Mouse (Mus musculus) MEL (cell line): ENCODE results near the gene Uchl5. TPM values are rescaled to one million over a fixed set of nuclear protein-coding genes. Genes with fewer than 3 reads are reported as not detected.

ENCODE experiments used
- DNase-seq: peaks from one replicate; pipeline ENCODE4 v3.0.0; 2011; ENCODE audit warnings: low read depth, low spot score
- H3K27ac ChIP-seq: 2 replicates; pipeline ENCODE4 v1.5.1; 2012; ENCODE audit warnings: low read depth, mild to moderate bottlenecking, control low read depth, low read length, moderate library complexity; ENCODE audit not compliant: control insufficient read depth
- H3K27me3 ChIP-seq, 2 experiments: fragments of 150-350 bp in 1 of 2; sonication (generic) in 1 of 2; 2 replicates each; pipeline ENCODE4 v1.6.1; 2012; ENCODE audit warnings: low read length in 2 of 2, mild to moderate bottlenecking in 2 of 2, improper control_type of control experiment in 1 of 2, moderate library complexity in 1 of 2; ENCODE audit not compliant: insufficient read depth in 2 of 2, control insufficient read depth in 1 of 2
- H3K36me3 ChIP-seq, 2 experiments: 2 replicates each; pipeline ENCODE4 v1.6.1; 2012 to 2014; ENCODE audit warnings: low read length in 2 of 2, improper control_type of control experiment in 1 of 2, inconsistent platforms in 1 of 2, mild to moderate bottlenecking in 1 of 2; ENCODE audit not compliant: insufficient read depth in 2 of 2, control insufficient read depth in 1 of 2
- H3K4me1 ChIP-seq, 2 experiments: fragments of 150-350 bp in 1 of 2; sonication (generic) in 1 of 2; 2 replicates each; pipeline ENCODE4 v1.6.1; 2012; ENCODE audit warnings: low read length in 2 of 2, improper control_type of control experiment in 1 of 2, mild to moderate bottlenecking in 1 of 2; ENCODE audit not compliant: insufficient read depth in 2 of 2, control insufficient read depth in 1 of 2
- H3K4me3 ChIP-seq, 2 experiments: fragments of 150-350 bp in 1 of 2; sonication (generic) in 1 of 2; 2 replicates each; pipeline ENCODE4 v1.5.1; 2012; ENCODE audit warnings: low read depth in 2 of 2, low read length in 2 of 2, mild to moderate bottlenecking in 2 of 2, moderate library complexity in 2 of 2, control low read depth in 1 of 2, improper control_type of control experiment in 1 of 2; ENCODE audit not compliant: control insufficient read depth in 1 of 2, insufficient read depth in 1 of 2
- H3K79me2 ChIP-seq: 2 replicates; pipeline ENCODE4 v1.6.1; 2012; ENCODE audit warnings: mild to moderate bottlenecking, low read length, moderate library complexity; ENCODE audit not compliant: control insufficient read depth, poor library complexity, insufficient read depth
- H3K9ac ChIP-seq: 2 replicates; pipeline ENCODE4 v1.6.1; 2012; ENCODE audit warnings: low read depth, mild to moderate bottlenecking, control low read depth, low read length, moderate library complexity; ENCODE audit not compliant: control insufficient read depth, poor library complexity, severe bottlenecking
- H3K9me3 ChIP-seq: fragments of 150-350 bp; sonication (generic); replicated peaks from 2 replicates; pipeline ENCODE4 v1.6.1; 2012; ENCODE audit warnings: mild to moderate bottlenecking, low read length, improper control_type of control experiment, moderate library complexity; ENCODE audit not compliant: insufficient read depth
- BHLHE40 ChIP-seq: IDR thresholded peaks from 2 replicates; pipeline ENCODE4 v1.6.1; 2012; ENCODE audit warnings: low read depth, mild to moderate bottlenecking, inconsistent platforms, low read length, improper control_type of control experiment, borderline replicate concordance
- CHD2 ChIP-seq: IDR thresholded peaks from 2 replicates; pipeline ENCODE4 v1.6.1; 2011; ENCODE audit warnings: low read length, improper control_type of control experiment
- CTCF ChIP-seq, 3 experiments: IDR thresholded peaks in 2 of 3; conservative IDR thresholded peaks in 1 of 3; 2 replicates each; pipeline ENCODE4 v1.5.1; 2011 to 2012; ENCODE audit warnings: low read length in 3 of 3, low read depth in 2 of 3, mild to moderate bottlenecking in 2 of 3, improper control_type of control experiment in 1 of 3, inconsistent platforms in 1 of 3, mixed read lengths in 1 of 3, moderate library complexity in 1 of 3; ENCODE audit not compliant: control insufficient read depth in 1 of 3, insufficient read depth in 1 of 3, poor library complexity in 1 of 3, severe bottlenecking in 1 of 3
- E2F4 ChIP-seq: IDR thresholded peaks from 2 replicates; pipeline ENCODE4 v1.6.1; 2011; ENCODE audit warnings: low read depth, low read length, improper control_type of control experiment, borderline replicate concordance
- ELF1 ChIP-seq: IDR thresholded peaks from 2 replicates; pipeline ENCODE4 v1.6.1; 2014; ENCODE audit warnings: low read depth, mild to moderate bottlenecking, inconsistent platforms, low read length, improper control_type of control experiment, moderate library complexity
- ETS1 ChIP-seq: IDR thresholded peaks from 2 replicates; pipeline ENCODE4 v1.6.1; 2012; ENCODE audit warnings: low read depth, mild to moderate bottlenecking, inconsistent platforms, low read length, improper control_type of control experiment, moderate library complexity
- HCFC1 ChIP-seq: IDR thresholded peaks from 2 replicates; pipeline ENCODE4 v1.6.1; 2012; ENCODE audit warnings: low read depth, mild to moderate bottlenecking, inconsistent platforms, low read length, improper control_type of control experiment, moderate library complexity
- KAT2A ChIP-seq: conservative IDR thresholded peaks from 2 replicates; pipeline ENCODE4 v1.6.1; 2012; ENCODE audit warnings: low read depth, low read length, improper control_type of control experiment, inconsistent platforms
- MAFK ChIP-seq: IDR thresholded peaks from 2 replicates; pipeline ENCODE4 v1.6.1; 2011; ENCODE audit warnings: low read depth, mild to moderate bottlenecking, low read length, improper control_type of control experiment, borderline replicate concordance
- MAX ChIP-seq: IDR thresholded peaks from 2 replicates; pipeline ENCODE4 v1.6.1; 2011; ENCODE audit warnings: low read length, improper control_type of control experiment
- MAZ ChIP-seq: IDR thresholded peaks from 2 replicates; pipeline ENCODE4 v1.6.1; 2012; ENCODE audit warnings: low read depth, mild to moderate bottlenecking, inconsistent platforms, low read length, improper control_type of control experiment
- MEF2A ChIP-seq: IDR thresholded peaks from 2 replicates; pipeline ENCODE4 v1.6.1; 2014; ENCODE audit warnings: low read depth, mild to moderate bottlenecking, inconsistent platforms, low read length, improper control_type of control experiment; ENCODE audit not compliant: poor library complexity, insufficient replicate concordance, severe bottlenecking; ENCODE audit errors: extremely low read depth
- MXI1 ChIP-seq: IDR thresholded peaks from 2 replicates; pipeline ENCODE4 v1.6.1; 2011; ENCODE audit warnings: mild to moderate bottlenecking, low read depth, low read length, improper control_type of control experiment
- MYB ChIP-seq: IDR thresholded peaks from 2 replicates; pipeline ENCODE4 v1.6.1; 2011; ENCODE audit warnings: mild to moderate bottlenecking, low read depth, low read length, improper control_type of control experiment
- MYC ChIP-seq: IDR thresholded peaks from 2 replicates; pipeline ENCODE4 v1.6.1; 2011; ENCODE audit warnings: low read depth, mild to moderate bottlenecking, low read length, improper control_type of control experiment, moderate library complexity
- NELFE ChIP-seq: IDR thresholded peaks from 2 replicates; pipeline ENCODE4 v1.6.1; 2011; ENCODE audit warnings: low read depth, low read length, improper control_type of control experiment
- POLR2A ChIP-seq, 2 experiments: IDR thresholded peaks; 2 replicates each; pipeline ENCODE4 v1.6.1; 2011 to 2012; ENCODE audit warnings: low read length in 2 of 2, mild to moderate bottlenecking in 2 of 2, control low read depth in 1 of 2, improper control_type of control experiment in 1 of 2, low read depth in 1 of 2, moderate library complexity in 1 of 2; ENCODE audit not compliant: control insufficient read depth in 1 of 2, insufficient read depth in 1 of 2, poor library complexity in 1 of 2
- POLR2AphosphoS2 ChIP-seq: IDR thresholded peaks from 2 replicates; pipeline ENCODE4 v1.6.1; 2011; ENCODE audit warnings: low read length, improper control_type of control experiment
- POLR2AphosphoS5 ChIP-seq: IDR thresholded peaks from 2 replicates; pipeline ENCODE4 v1.6.1; 2012; ENCODE audit warnings: low read depth, borderline replicate concordance, mild to moderate bottlenecking, inconsistent platforms, low read length, moderate library complexity, mixed read lengths
- SIN3A ChIP-seq: IDR thresholded peaks from 2 replicates; pipeline ENCODE4 v1.6.1; 2012; ENCODE audit warnings: low read length, improper control_type of control experiment, inconsistent platforms
- SMC3 ChIP-seq: IDR thresholded peaks from 2 replicates; pipeline ENCODE4 v1.6.1; 2011; ENCODE audit warnings: low read depth, low read length, improper control_type of control experiment
- TCF12 ChIP-seq: IDR thresholded peaks from 2 replicates; pipeline ENCODE4 v1.6.1; 2014; ENCODE audit warnings: low read depth, mild to moderate bottlenecking, inconsistent platforms, low read length, improper control_type of control experiment, moderate library complexity
- UBTF ChIP-seq: IDR thresholded peaks from 2 replicates; pipeline ENCODE4 v1.6.1; 2012; ENCODE audit warnings: low read depth, mild to moderate bottlenecking, inconsistent platforms, low read length, improper control_type of control experiment, moderate library complexity, borderline replicate concordance; ENCODE audit not compliant: insufficient read depth
- USF1 ChIP-seq: IDR thresholded peaks from 2 replicates; pipeline ENCODE4 v1.6.1; 2014; ENCODE audit warnings: low read depth, mild to moderate bottlenecking, inconsistent platforms, low read length, improper control_type of control experiment, moderate library complexity
- USF2 ChIP-seq, 2 experiments: IDR thresholded peaks; 2 replicates each; pipeline ENCODE4 v1.6.1; 2011 to 2012; ENCODE audit warnings: improper control_type of control experiment in 2 of 2, low read length in 2 of 2, borderline replicate concordance in 1 of 2, inconsistent platforms in 1 of 2, low read depth in 1 of 2, mild to moderate bottlenecking in 1 of 2; ENCODE audit not compliant: insufficient read depth in 1 of 2
- ZC3H11A ChIP-seq: IDR thresholded peaks from 2 replicates; pipeline ENCODE4 v1.6.1; 2012; ENCODE audit warnings: low read depth, mild to moderate bottlenecking, inconsistent platforms, low read length, improper control_type of control experiment
- ZKSCAN1 ChIP-seq: IDR thresholded peaks from 2 replicates; pipeline ENCODE4 v1.6.1; 2012; ENCODE audit warnings: low read depth, mild to moderate bottlenecking, inconsistent platforms, low read length, improper control_type of control experiment, moderate library complexity
- ZMIZ1 ChIP-seq: IDR thresholded peaks from 2 replicates; pipeline ENCODE4 v1.6.1; 2012; ENCODE audit warnings: low read depth, mild to moderate bottlenecking, inconsistent platforms, low read length, improper control_type of control experiment, moderate library complexity
- polyA plus RNA-seq, 2 experiments: library from polyadenylated mRNA; stranded (reverse) in 1 of 2; unstranded in 1 of 2; fragments of >175 nt in 1 of 2; fragments of >200 nt in 1 of 2; gene quantifications; 2 replicates each; pipeline versions ENCODE4 v1.2.1 to v1.2.4; 2012; ENCODE audit warnings: low replicate concordance in 2 of 2, low read depth in 1 of 2; ENCODE audit not compliant: insufficient read length in 2 of 2, insufficient read depth in 1 of 2, missing spikeins in 1 of 2
- total RNA-seq: library from RNA; depleted of rRNA; stranded (reverse); fragments of 300-350 nt; gene quantifications from 2 replicates; pipeline ENCODE4 v1.2.3, GENCODE M21; 2012

Gene Uchl5
- total and polyA plus RNA-seq, 3 experiments: 86.5 to 154 (median 110) TPM

DNA sequence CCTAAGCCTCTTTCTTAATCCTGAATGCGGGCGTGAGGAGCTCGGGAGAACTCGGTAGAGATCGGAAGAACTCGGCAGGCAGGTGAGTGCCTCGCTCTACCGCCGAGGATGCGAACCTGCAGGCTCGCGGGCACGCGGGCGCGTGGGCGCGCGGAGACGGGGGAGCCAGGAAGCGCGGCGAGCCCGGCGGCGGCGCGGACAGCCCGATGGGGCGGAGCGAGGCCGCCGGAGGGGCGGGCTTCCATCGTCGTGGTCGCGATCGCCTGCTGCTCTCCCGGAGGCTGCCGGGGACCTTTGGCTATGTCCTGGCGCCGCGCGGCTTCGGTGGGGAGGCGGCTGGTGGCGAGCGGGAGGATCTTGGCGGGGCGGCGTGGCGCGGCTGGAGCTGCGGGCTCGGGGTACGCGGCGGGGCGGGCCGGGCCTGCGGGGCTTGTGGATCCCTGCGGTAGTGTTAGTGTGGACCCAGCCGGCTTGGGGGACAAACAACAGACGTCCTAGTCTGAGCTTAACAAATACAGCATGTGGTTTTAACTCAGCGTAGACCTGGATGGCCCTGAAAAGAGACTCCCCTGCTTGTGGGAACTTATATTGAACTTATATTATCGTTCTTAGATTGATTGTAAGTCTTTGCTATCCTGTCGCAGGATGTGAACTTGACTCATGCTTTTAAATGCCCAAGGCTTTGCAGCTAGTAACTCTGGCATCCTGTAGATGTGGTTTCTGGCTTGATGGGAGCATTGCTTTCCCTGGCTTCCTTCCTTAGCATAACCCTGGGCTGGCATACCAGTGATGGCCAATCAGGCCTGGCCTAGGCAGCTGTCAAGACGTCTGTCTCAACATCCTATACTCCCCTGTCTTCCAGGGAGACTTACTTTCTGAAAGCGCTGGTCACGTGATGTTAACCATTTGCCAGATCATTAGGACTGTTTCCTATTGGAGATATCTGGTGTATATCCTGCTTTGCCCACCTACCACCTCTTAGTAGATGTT is 37.4 kb upstream of the Uchl5 start:
- DNase-seq: peak; percentile 90
- no peak for TF ChIP-seq KAT2A
- TF ChIP-seq E2F4: no peak
- TF ChIP-seq ETS1: no peak
- peak; percentile 61 for TF ChIP-seq MXI1
- peak; percentile 61 to 62; a peak in 2 of 4 replicates for TF ChIP-seq POLR2A (IDR thresholded peaks at IDR 0.05; ENCODE audit: control insufficient read depth in 1 of 2, insufficient read depth in 1 of 2, low read depth in 1 of 2, low read length in 2 of 2, poor library complexity in 1 of 2)
- TF ChIP-seq HCFC1: peak; percentile 49; the same call in 1 of the 2 replicates
- no peak for TF ChIP-seq ZKSCAN1
- TF ChIP-seq MEF2A: no peak
- TF ChIP-seq MAZ: no peak
- TF ChIP-seq SIN3A: peak; percentile 57; the same call in 1 of the 2 replicates
- TF ChIP-seq ELF1: peak; percentile 34; the same call in 1 of the 2 replicates
- no peak for TF ChIP-seq UBTF
- peak; percentile 73 to 87 for TF ChIP-seq USF2 (IDR thresholded peaks at IDR 0.05; ENCODE audit: borderline replicate concordance in 1 of 2, insufficient read depth in 1 of 2, low read depth in 1 of 2, low read length in 2 of 2)
- peak; percentile 97 for TF ChIP-seq USF1
- no peak for TF ChIP-seq POLR2AphosphoS5
- TF ChIP-seq MAFK: no peak
- TF ChIP-seq TCF12: no peak
- peak; percentile 70 for TF ChIP-seq BHLHE40
- TF ChIP-seq MYB: no peak
- TF ChIP-seq ZC3H11A: no peak
- TF ChIP-seq MYC: peak; percentile 17; the same call in 1 of the 2 replicates
- peak; percentile 54 for TF ChIP-seq NELFE
- no peak for TF ChIP-seq CTCF (IDR thresholded peaks at IDR 0.05 in 2 of 3, conservative IDR thresholded peaks at IDR 0.05 in 1 of 3; ENCODE audit: control insufficient read depth in 1 of 3, insufficient read depth in 1 of 3, low read depth in 2 of 3, low read length in 3 of 3, poor library complexity in 1 of 3, severe bottlenecking in 1 of 3)
- peak; percentile 89 for TF ChIP-seq MAX
- no peak for TF ChIP-seq CHD2
- TF ChIP-seq ZMIZ1: no peak
- TF ChIP-seq SMC3: no peak
- TF ChIP-seq POLR2AphosphoS2: no peak

More for the DNA sequence above, 37.4 kb upstream of the Uchl5 start:
- H3K4me1 ChIP-seq: no peaks in the 10 kb centered on the region; a peak in 1 of 4 replicates
- H3K9ac ChIP-seq: peak overlapping the region; percentile 76
- peak overlapping the region; percentile 81 for H3K27ac ChIP-seq
- H3K4me3 ChIP-seq: peak overlapping the region; percentile 67 to 94
- no peaks in the 10 kb centered on the region for H3K27me3 ChIP-seq
- H3K36me3 ChIP-seq: peaks cover 0 to 10% of the 10 kb centered on the region in 2 experiments; a peak in 2 of 4 replicates
- no peaks in the 10 kb centered on the region for H3K9me3 ChIP-seq
- H3K79me2 ChIP-seq: no peaks in the 10 kb centered on the region; the same call in 1 of the 2 replicates
